Mouse (Mus musculus) Patski (cell line): ENCODE data around the gene Capzb. TPM values are rescaled to one million over a fixed set of nuclear protein-coding genes. Genes with fewer than 3 reads are reported as not detected.

Experiments used
- ATAC-seq: fragments of 100-300 bp; one replicate; pipeline ENCODE4 v1.8.0; 2021
- CTCF ChIA-PET: fragments of 350-600 bp; sonication (Branson Sonifier 250); formaldehyde crosslinking; loops from one replicate; lab custom pipeline; 2022; ENCODE audit warnings: inconsistent platforms; lab: Charles Lee
- POLR2A ChIA-PET: fragments of 350-600 bp; sonication (Branson Sonifier 250); formaldehyde crosslinking; loops from one replicate; lab custom pipeline; 2022; ENCODE audit warnings: antibody characterized with exemption, inconsistent platforms; lab: Charles Lee
- DNase-seq: peaks from one replicate; pipeline ENCODE4 v3.0.0-alpha.2; 2011; ENCODE audit warnings: low read depth, low spot score
- H3K27me3 ChIP-seq: fragments of 371-371 bp; one replicate; pipeline ENCODE4 v1.5.1; 2021
- CTCF ChIP-seq: fragments of 100-300 bp; IDR thresholded peaks from one replicate; pipeline ENCODE4 v1.5.1; 2021
- in situ Hi-C: fragments of 300-500 bp; cut with MboI; formaldehyde crosslinking; loops from 3 replicates; pipeline ENCODE4 v1.11.1; 2018; ENCODE audit warnings: low pct_unique_long_range_greater_than_20kb, mixed read lengths
- polyA plus RNA-seq: library from polyadenylated mRNA; unstranded; gene quantifications from one replicate; pipeline ENCODE4 v1.2.3, GENCODE M21; 2021

The Capzb gene
- polyA plus RNA-seq, 1 experiment from 2014 or later: 305 TPM

DNA sequence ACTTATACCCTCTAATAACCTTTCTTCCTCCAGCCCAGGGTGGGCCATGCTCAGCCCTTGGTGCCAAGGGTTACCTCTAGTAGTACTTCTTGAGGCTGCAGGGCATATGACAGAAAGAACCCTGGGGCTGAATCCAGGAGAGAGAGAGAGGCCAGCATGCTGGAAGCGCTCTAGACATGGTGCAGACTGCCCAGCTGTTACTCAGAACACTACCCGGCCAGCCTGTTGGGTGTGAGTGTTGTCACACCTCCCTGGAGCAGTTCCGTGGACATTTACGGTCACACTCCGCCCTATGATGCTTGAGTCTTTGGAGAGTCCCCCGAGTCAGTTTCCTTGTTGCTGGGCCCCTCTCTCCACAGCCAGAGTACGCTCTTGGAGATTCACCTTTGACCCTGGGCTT, 55.3 kb downstream of the Capzb start:
- in situ Hi-C loops: no loop called here
- DNase-seq: no peak
- ATAC-seq: no peak
- ChIA-PET POLR2A (no interaction called here), CTCF (no interaction called here)
- TF ChIP-seq CTCF: no peak
- no peaks in the 10 kb centered on the region for H3K27me3 ChIP-seq

DNA sequence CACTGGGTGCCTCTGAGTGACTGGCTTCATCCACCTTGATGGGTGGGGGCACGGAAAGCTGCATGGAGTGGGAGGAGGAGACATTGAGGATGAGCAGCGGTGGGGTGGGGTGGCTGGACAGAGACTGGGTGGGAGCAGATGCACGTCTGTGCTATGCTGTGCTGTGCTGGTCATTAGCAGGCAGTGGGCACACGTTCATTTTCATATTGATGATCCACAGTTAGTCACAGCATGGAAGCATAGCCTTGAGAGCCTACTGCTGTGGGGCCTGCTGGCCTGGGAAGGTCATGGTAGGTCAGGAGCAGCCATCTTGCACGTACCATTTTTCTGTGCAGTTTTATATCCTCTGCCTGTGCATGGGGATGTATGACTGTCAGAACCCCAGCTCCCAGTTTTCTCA, 56.0 kb downstream of the Capzb start:
- no peak for TF ChIP-seq CTCF
- no peak for ATAC-seq
- ChIA-PET CTCF (no interaction called here), POLR2A (no interaction called here)
- no peaks in the 10 kb centered on the region for H3K27me3 ChIP-seq
- DNase-seq: no peak
- in situ Hi-C loops: no loop called here

DNA sequence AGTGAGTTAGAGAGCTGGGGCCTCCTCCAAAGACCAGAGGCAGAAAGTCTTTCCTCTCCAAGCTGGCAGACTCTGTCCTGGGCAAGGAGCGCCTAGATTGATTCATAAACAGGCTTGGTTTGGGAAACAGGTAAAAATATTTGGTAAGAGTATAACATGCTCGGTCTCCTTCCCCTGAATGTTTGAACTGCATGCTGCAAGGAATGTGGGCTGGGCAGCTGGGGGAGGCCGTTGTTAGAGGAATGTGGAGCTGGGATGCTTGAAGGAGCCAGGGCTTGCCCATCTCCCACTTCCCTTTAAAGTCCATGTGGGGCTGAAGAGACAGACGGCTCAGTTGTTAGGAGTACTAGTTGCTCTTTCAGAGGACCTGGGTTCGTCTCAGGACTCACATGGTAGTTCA, 57.3 kb downstream of the Capzb start:
- H3K27me3 ChIP-seq: no peaks in the 10 kb centered on the region
- POLR2A ChIA-PET: interaction anchor here (0.7 kb wide), 1 partner anchor 12 kb away, joined by 3 read pairs; no protein-coding TSS in a partner anchor
- CTCF ChIA-PET: interaction anchor here (1.3 to 2.0 kb wide), 2 partner anchors 18 to 162 kb away, joined by 3 to 4 read pairs; no protein-coding TSS in a partner anchor
- ATAC-seq (no peak), DNase-seq (no peak)
- in situ Hi-C loops: loop anchor here (10.0 kb wide), 1 partner anchor 45 kb away; no protein-coding TSS in a partner anchor
- TF ChIP-seq CTCF: no peak

DNA sequence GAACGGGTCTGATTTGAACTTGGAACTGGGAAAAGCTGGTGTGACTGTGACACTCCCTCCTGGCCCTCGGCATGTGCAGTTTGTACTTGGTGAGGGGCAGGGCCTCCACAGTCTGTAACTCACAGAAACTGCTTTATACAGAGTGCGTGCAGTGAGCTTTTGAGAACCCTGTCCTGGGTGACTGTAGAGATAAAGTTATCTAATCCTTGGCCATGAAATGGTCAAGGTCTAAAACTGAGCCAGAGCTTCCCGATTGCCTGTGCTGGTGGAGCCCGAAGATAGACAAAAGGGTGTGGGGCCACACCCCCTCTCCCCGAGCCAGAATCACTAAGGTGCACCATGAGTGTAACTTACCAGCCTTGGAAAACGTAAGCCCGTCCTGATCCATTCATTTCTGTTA, 58.2 kb downstream of the Capzb start:
- ATAC-seq (no peak), DNase-seq (no peak)
- ChIA-PET CTCF (interaction anchor here (0.6 to 2.0 kb wide), 4 partner anchors 8 to 163 kb away, joined by 3 to 4 read pairs (median 4); no protein-coding TSS in a partner anchor), POLR2A (interaction anchor here (1.6 kb wide), 1 partner anchor 11 kb away, joined by 3 read pairs; no protein-coding TSS in a partner anchor)
- TF ChIP-seq CTCF: no peak
- H3K27me3 ChIP-seq: no peaks in the 10 kb centered on the region
- in situ Hi-C loops: loop anchor here (10.0 kb wide), 1 partner anchor 46 kb away; no protein-coding TSS in a partner anchor

GRCm38 (mm10) chr4:139252051-139252760, 59.5 kb downstream of the Capzb start:
- in situ Hi-C loops: loop anchor here (10.0 kb wide), 1 partner anchor 47 kb away; no protein-coding TSS in a partner anchor
- no peaks in the 10 kb centered on the region for H3K27me3 ChIP-seq
- POLR2A ChIA-PET: interaction anchor here (1.6 kb wide), 1 partner anchor 9 kb away, joined by 3 read pairs; no protein-coding TSS in a partner anchor
- DNase-seq (no peak), ATAC-seq (no peak)
- peak; percentile 89 for TF ChIP-seq CTCF
- CTCF ChIA-PET: interaction anchor here (1.3 kb wide), 1 partner anchor 10 kb away, joined by 4 read pairs; no protein-coding TSS in a partner anchor

DNA sequence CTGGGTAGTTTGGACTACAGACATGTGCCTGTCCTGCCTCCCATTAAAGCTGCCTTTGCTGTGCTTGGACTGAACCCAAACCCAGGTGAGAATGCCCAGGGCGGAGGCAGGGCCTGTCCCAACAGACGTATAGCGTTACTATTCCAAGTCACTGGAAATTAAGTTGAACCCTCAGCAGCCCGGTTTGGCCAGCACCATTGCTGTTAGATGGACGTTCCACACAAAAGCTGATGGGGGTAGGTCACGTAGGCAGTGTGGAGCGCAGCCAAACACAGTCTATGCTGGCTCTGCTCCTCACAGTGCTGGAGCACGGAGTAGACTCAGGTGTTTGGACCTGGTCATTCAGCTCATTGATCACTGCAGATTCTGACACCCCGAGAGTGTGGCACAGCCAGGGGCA, 60.5 kb downstream of the Capzb start:
- no peak for DNase-seq
- ATAC-seq: no peak
- in situ Hi-C loops: loop anchor here (10.0 kb wide), 1 partner anchor 48 kb away; no protein-coding TSS in a partner anchor
- H3K27me3 ChIP-seq: no peaks in the 10 kb centered on the region
- ChIA-PET CTCF (no interaction called here), POLR2A (no interaction called here)
- no peak for TF ChIP-seq CTCF

- CTCF ChIA-PET: interaction anchor here (1.4 kb wide), 1 partner anchor 171 kb away, joined by 4 read pairs; no protein-coding TSS in a partner anchor
- no peak for DNase-seq
- in situ Hi-C loops: loop anchor here (10.0 kb wide), 1 partner anchor 51 kb away; no protein-coding TSS in a partner anchor
Observed at GRCm38 (mm10) chr4:139256146-139256545, 63.4 kb downstream of the Capzb start.

DNA sequence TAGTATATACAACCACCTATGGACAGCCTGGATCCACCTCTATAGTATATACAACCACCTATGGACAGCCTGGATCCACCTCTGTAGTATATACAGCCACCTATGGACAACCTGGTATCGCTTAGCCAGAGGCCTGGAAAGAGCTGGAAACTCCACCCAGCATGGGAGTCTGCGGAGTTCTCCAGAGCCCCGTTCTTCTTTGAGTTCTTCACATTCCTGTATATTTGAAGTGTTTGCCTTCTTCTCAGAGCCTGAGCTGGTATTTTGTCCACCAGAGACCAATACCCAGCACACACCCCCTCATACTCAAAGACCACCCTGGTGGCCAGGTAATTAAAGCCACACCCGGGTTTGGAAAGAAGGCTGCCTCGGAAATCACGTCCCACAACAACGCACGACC, 64.0 kb downstream of the Capzb start:
- no peak for TF ChIP-seq CTCF
- ATAC-seq (no peak), DNase-seq (no peak)
- H3K27me3 ChIP-seq: no peaks in the 10 kb centered on the region
- in situ Hi-C loops: loop anchor here (10.0 kb wide), 1 partner anchor 52 kb away; no protein-coding TSS in a partner anchor
- ChIA-PET CTCF (no interaction called here), POLR2A (no interaction called here)

More at GRCm38 (mm10) chr4:139256146-139256545, 63.4 kb downstream of the Capzb start:
- no peak for TF ChIP-seq CTCF
- POLR2A ChIA-PET: no interaction called here
- no peaks in the 10 kb centered on the region for H3K27me3 ChIP-seq
- ATAC-seq: peak; percentile 29

GRCm38 (mm10) chr4:139258621-139259301, 66.1 kb downstream of the Capzb start:
- ATAC-seq (no peak), DNase-seq (no peak)
- ChIA-PET POLR2A (no interaction called here), CTCF (interaction anchor here (1.0 to 1.9 kb wide), 3 partner anchors 9 to 29 kb away, joined by 3 to 5 read pairs (median 3); no protein-coding TSS in a partner anchor)
- no peak for TF ChIP-seq CTCF
- in situ Hi-C loops: loop anchor here (10.0 kb wide), 1 partner anchor 54 kb away; no protein-coding TSS in a partner anchor
- H3K27me3 ChIP-seq: no peaks in the 10 kb centered on the region

GRCm38 (mm10) chr4:139259302-139259871, 66.7 kb downstream of the Capzb start:
- CTCF ChIA-PET: interaction anchor here (1.0 to 1.9 kb wide), 2 partner anchors 8 to 28 kb away, joined by 3 to 5 read pairs; no protein-coding TSS in a partner anchor
- DNase-seq: no peak

More at GRCm38 (mm10) chr4:139259302-139259871, 66.7 kb downstream of the Capzb start:
- POLR2A ChIA-PET: no interaction called here
- H3K27me3 ChIP-seq: no peaks in the 10 kb centered on the region
- in situ Hi-C loops: loop anchor here (10.0 kb wide), 1 partner anchor 55 kb away; no protein-coding TSS in a partner anchor
- TF ChIP-seq CTCF: no peak
- no peak for ATAC-seq
